Mouse (Mus musculus) thymus, postnatal 0 days (tissue): ENCODE measurements around the gene Wnt5b. TPM values are rescaled to one million over a fixed set of nuclear protein-coding genes. Genes with fewer than 3 reads are reported as not detected.
A peak's percentile ranks its signal among the peaks of the same experiment; 100 is the strongest.

Source experiments
- DNase-seq: peaks from one replicate; pipeline ENCODE4 v3.0.0-alpha.2; 2015; ENCODE audit warnings: low spot score
- polyA plus RNA-seq: library from polyadenylated mRNA; unstranded; fragments of >200 nt; fragmentation: Nextera tagmentation; extraction: Ambion mirVana; gene quantifications from 2 replicates; pipeline ENCODE4 v1.2.1, GENCODE M21; 2015

Gene Wnt5b
- polyA plus RNA-seq, 1 experiment from 2014 or later: 4.6 TPM

GRCm38 (mm10) chr6:119389089-119389488, 155.1 kb downstream of the Wnt5b start:
- DNase-seq: no peak

- peak; percentile 98 for DNase-seq
These were observed 155.5 kb downstream of the Wnt5b start for GRCm38 (mm10) chr6:119388650-119389012.

GRCm38 (mm10) chr6:119387801-119388649, 156.1 kb downstream of the Wnt5b start:
- peak; percentile 22 for DNase-seq

- no peak for DNase-seq
These were observed 157.3 kb downstream of the Wnt5b start for GRCm38 (mm10) chr6:119386821-119387220.

GRCm38 (mm10) chr6:119386421-119386820, 157.7 kb downstream of the Wnt5b start:
- no peak for DNase-seq

- no peak for DNase-seq
These were observed 158.5 kb downstream of the Wnt5b start for GRCm38 (mm10) chr6:119385668-119386067.

Other genes starting within 250 kb of the Wnt5b start
- gene Lrtm2, start 213.6 kb downstream of the Wnt5b start, polyA plus RNA-seq: 0.36 and 0.38 TPM in 2 replicates
- gene Adipor2, start 126.6 kb downstream of the Wnt5b start, polyA plus RNA-seq: 44.5 and 51.4 TPM in 2 replicates
- gene Fbxl14, start 64.7 kb downstream of the Wnt5b start, polyA plus RNA-seq: 17.1 and 18.1 TPM in 2 replicates